Mouse (Mus musculus) 3134 (cell line): ENCODE results near the gene Tpcn2.

Source experiments
- DNase-seq: peaks from one replicate; pipeline ENCODE4 v3.0.0-alpha.2; 2011; ENCODE audit warnings: low spot score; ENCODE audit not compliant: insufficient read length; ENCODE audit errors: extremely low read depth

Tpcn2 gene

GRCm38 (mm10) chr7:145159283-145160240 lies 124.2 kb downstream of the Tpcn2 start:
- no peak for DNase-seq

GRCm38 (mm10) chr7:145155666-145156065 lies 128.1 kb downstream of the Tpcn2 start:
- no peak for DNase-seq

- DNase-seq: no peak
These were observed 129.7 kb downstream of the Tpcn2 start for GRCm38 (mm10) chr7:145154066-145154465.

GRCm38 (mm10) chr7:145151845-145152244 lies 132.0 kb downstream of the Tpcn2 start:
- DNase-seq: no peak

- DNase-seq: no peak
These were observed 134.9 kb downstream of the Tpcn2 start for GRCm38 (mm10) chr7:145148902-145149301.

- no peak for DNase-seq
These were observed 135.7 kb downstream of the Tpcn2 start for GRCm38 (mm10) chr7:145147973-145148698.

GRCm38 (mm10) chr7:145146252-145146930 lies 137.4 kb downstream of the Tpcn2 start:
- DNase-seq: peak; percentile 78

- no peak for DNase-seq
These were observed 140.2 kb downstream of the Tpcn2 start for GRCm38 (mm10) chr7:145143502-145144070.

- peak; percentile 54 for DNase-seq
These were observed 143.2 kb downstream of the Tpcn2 start for GRCm38 (mm10) chr7:145140656-145141055.

- DNase-seq: no peak
These were observed 144.2 kb downstream of the Tpcn2 start for GRCm38 (mm10) chr7:145139576-145139975.

- DNase-seq: no peak
These were observed 144.7 kb downstream of the Tpcn2 start for GRCm38 (mm10) chr7:145139100-145139499.

- no peak for DNase-seq
These were observed 145.9 kb downstream of the Tpcn2 start for GRCm38 (mm10) chr7:145137871-145138270.

- DNase-seq: no peak
These were observed 147.0 kb downstream of the Tpcn2 start for GRCm38 (mm10) chr7:145136831-145137230.
